Mouse (Mus musculus): ENCODE measurements around the gene Cluap1.

GRCm38 (mm10) chr16:3933536-3933935, 24.9 kb downstream of the Cluap1 start:
- TF ChIP-seq CTCF (conservative IDR thresholded peaks at IDR 0.05; ENCODE audit: insufficient read depth, insufficient read length, low read depth, low read length) (no peak), POLR2A (IDR thresholded peaks at IDR 0.05; ENCODE audit: low read depth, low read length) (no peak)

Measured in kidney, adult 2 months (tissue).